Mouse (Mus musculus): ENCODE measurements around the gene Gas7. TPM values are rescaled to one million over a fixed set of nuclear protein-coding genes. Genes with fewer than 3 reads are reported as not detected.

Gas7 gene
- polyA plus RNA-seq, 1 experiment from 2014 or later, result 9.8 TPM

- no peak overlapping the region for H3K27ac ChIP-seq
- H3K4me2 ChIP-seq (replicated peaks), result no peak overlapping the region
- no peaks in the 10 kb centered on the region for H3K9me3 ChIP-seq
- H3K4me3 ChIP-seq, result no peak overlapping the region
- no peak overlapping the region for H3K9ac ChIP-seq
- peaks cover 7% of the 10 kb centered on the region for H3K4me1 ChIP-seq
- ATAC-seq (ENCODE audit: low FRiP score, low read depth), result no peak
- WGBS, result 97% methylated on average over 6 of the region's 6 CpGs
- no peaks in the 10 kb centered on the region for H3K36me3 ChIP-seq
- no peaks in the 10 kb centered on the region for H3K27me3 ChIP-seq
Measured at GRCm38 (mm10) chr11:67670031-67670430, 214.8 kb downstream of the Gas7 start.

DNA sequence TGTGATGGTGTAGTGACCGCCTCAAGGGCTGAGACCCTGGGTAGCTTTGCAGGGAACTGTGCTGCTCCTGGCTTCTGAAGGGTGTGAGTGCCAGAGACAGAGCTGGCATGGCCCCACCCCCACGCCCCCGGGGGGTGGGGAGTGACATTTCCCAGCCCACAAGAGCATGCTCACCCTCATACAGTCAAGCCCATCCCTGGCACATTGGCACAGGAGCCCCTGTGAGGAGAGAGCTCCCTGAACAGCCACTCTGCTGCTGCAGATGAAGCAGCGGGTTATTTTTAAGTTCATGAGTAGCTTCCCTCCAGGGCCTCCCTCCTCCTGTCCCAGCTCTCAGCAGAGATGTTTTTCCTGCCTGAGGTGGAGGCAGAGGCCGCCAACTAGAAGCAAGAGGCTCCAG lies 216.9 kb downstream of the Gas7 start:
- Histone ChIP-seq H3K27ac (no peak overlapping the region), H3K9me3 (no peaks in the 10 kb centered on the region), H3K36me3 (no peaks in the 10 kb centered on the region), H3K4me2 (replicated peaks) (no peak overlapping the region), H3K4me1 (peaks cover 7% of the 10 kb centered on the region), H3K4me3 (no peak overlapping the region), H3K27me3 (no peaks in the 10 kb centered on the region), H3K9ac (no peak overlapping the region)
- no peak for ATAC-seq (ENCODE audit: low FRiP score, low read depth)
- 76% methylated on average over 5 of the region's 5 CpGs for WGBS

- H3K4me1 ChIP-seq, result no peaks in the 10 kb centered on the region
- no peak overlapping the region for H3K27ac ChIP-seq
- ATAC-seq (ENCODE audit: low FRiP score, low read depth), result peak; percentile 67; the same call in 1 of the 2 replicates
- no peaks in the 10 kb centered on the region for H3K27me3 ChIP-seq
- H3K9ac ChIP-seq, result no peak overlapping the region
- H3K4me2 ChIP-seq (replicated peaks), result no peak overlapping the region
- H3K36me3 ChIP-seq, result no peaks in the 10 kb centered on the region
- 61% methylated on average over 12 of the region's 12 CpGs for WGBS
- no peaks in the 10 kb centered on the region for H3K9me3 ChIP-seq
- no peak overlapping the region for H3K4me3 ChIP-seq
Measured at GRCm38 (mm10) chr11:67675562-67676540, 220.6 kb downstream of the Gas7 start.

DNA sequence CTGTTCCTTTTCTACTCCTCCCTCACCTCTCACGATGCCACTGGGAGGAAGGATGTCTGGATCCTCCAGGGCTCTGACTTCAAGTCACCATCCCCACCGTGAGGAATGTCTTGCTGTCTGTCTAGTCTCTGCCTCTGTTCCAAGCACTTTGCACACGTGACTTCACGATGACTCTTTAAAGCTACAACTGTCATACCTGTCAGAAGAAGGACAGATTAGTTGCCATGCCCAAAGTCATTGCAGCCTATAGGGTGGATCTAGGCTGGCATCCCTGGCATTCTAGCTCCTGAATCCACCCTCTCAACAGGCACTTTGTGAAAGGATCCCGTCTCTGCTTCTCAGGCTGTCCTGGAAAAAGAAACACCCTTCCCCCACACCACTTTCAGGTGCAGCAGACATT lies 224.1 kb downstream of the Gas7 start:
- Histone ChIP-seq H3K4me1 (no peaks in the 10 kb centered on the region), H3K27me3 (no peaks in the 10 kb centered on the region), H3K27ac (no peak overlapping the region), H3K36me3 (no peaks in the 10 kb centered on the region), H3K9ac (no peak overlapping the region), H3K9me3 (no peaks in the 10 kb centered on the region), H3K4me2 (replicated peaks) (no peak overlapping the region), H3K4me3 (no peak overlapping the region)
- no peak for ATAC-seq (ENCODE audit: low FRiP score, low read depth)
- WGBS, result 69% methylated on average over 5 of the region's 5 CpGs

DNA sequence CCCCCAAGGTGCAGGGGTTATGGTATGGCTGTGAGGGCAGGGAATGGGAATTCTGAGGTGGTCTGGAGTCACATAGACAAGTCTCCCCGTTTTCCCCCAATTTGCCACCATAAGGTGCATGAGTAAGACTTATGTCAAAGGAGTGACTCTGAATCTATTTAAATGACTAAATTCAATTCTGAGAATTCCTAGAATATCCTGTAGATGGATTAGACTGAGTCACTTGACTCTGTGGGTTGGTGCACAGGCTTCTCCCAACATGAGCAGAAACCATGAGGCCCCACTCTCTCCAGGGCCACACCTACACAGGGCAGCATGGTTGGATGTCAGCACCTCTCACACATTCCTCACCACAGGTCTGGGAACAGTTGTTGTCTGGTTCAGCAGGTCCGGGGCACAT lies 224.7 kb downstream of the Gas7 start:
- no peaks in the 10 kb centered on the region for H3K27me3 ChIP-seq
- WGBS, result 82% methylated on average over 2 of the region's 2 CpGs
- H3K4me1 ChIP-seq, result no peaks in the 10 kb centered on the region
- no peak overlapping the region for H3K4me2 ChIP-seq (replicated peaks)
- H3K4me3 ChIP-seq, result no peak overlapping the region
- H3K9me3 ChIP-seq, result no peaks in the 10 kb centered on the region
- no peak overlapping the region for H3K9ac ChIP-seq
- no peak for ATAC-seq (ENCODE audit: low FRiP score, low read depth)
- H3K27ac ChIP-seq, result no peak overlapping the region
- no peaks in the 10 kb centered on the region for H3K36me3 ChIP-seq

DNA sequence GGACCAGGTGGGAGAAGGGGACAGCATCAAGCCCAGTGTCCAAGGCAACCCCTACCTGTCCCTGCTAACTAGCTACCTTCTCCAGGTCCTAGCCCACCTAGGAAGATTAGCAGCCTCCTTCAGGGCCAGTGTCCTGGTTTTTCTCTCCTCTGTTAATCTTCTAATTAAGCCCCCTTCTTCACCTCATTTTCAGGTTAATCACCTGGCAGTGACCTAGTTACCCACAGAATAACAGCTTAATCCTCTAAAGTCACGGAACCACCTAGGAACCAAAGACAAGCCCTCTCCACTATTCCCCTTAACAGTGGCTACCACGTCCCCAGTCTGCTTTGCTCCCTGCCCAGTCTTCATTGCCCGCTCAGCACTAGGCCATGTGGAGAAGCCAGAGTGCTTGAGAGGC lies 226.6 kb downstream of the Gas7 start:
- H3K4me3 ChIP-seq, result no peak overlapping the region
- 74% methylated on average over 3 of the region's 3 CpGs for WGBS

GRCm38 (mm10) chr11:67686109-67686508 lies 230.9 kb downstream of the Gas7 start:
- Histone ChIP-seq H3K27ac (no peak overlapping the region), H3K4me2 (replicated peaks) (no peak overlapping the region), H3K9ac (no peak overlapping the region), H3K4me3 (no peak overlapping the region), H3K27me3 (no peaks in the 10 kb centered on the region), H3K4me1 (no peaks in the 10 kb centered on the region), H3K9me3 (no peaks in the 10 kb centered on the region), H3K36me3 (no peaks in the 10 kb centered on the region)
- ATAC-seq (ENCODE audit: low FRiP score, low read depth), result no peak
- WGBS, result 80% methylated on average over 2 of the region's 2 CpGs

More for the DNA sequence above, 226.6 kb downstream of the Gas7 start:
- Histone ChIP-seq H3K9ac (no peak overlapping the region), H3K27me3 (no peaks in the 10 kb centered on the region), H3K4me2 (replicated peaks) (no peak overlapping the region), H3K4me1 (no peaks in the 10 kb centered on the region), H3K27ac (no peak overlapping the region), H3K36me3 (no peaks in the 10 kb centered on the region), H3K9me3 (no peaks in the 10 kb centered on the region)
- ATAC-seq (ENCODE audit: low FRiP score, low read depth), result no peak

- Histone ChIP-seq H3K9me3 (no peaks in the 10 kb centered on the region), H3K9ac (no peak within 1 kb of the TSS), H3K4me1 (no peaks in the 10 kb centered on the region), H3K27me3 (0 out of 2 replicates have a peak, but pooled peaks cover 2% of the 10 kb centered on the region), H3K36me3 (no peaks in the 10 kb centered on the region), H3K4me3 (no peak within 1 kb of the TSS), H3K27ac (no peak within 1 kb of the TSS), H3K4me2 (replicated peaks) (no peak within 1 kb of the TSS)
- 73% methylated on average over 7 of the region's 7 CpGs for WGBS
- no peak for ATAC-seq (ENCODE audit: low FRiP score, low read depth)
Measured at GRCm38 (mm10) chr11:67694703-67695376, 239.6 kb downstream of the Gas7 start, which contains the start of gene Rcvrn. TSS of gene Rcvrn (plus strand) at chr11:67695326.

DNA sequence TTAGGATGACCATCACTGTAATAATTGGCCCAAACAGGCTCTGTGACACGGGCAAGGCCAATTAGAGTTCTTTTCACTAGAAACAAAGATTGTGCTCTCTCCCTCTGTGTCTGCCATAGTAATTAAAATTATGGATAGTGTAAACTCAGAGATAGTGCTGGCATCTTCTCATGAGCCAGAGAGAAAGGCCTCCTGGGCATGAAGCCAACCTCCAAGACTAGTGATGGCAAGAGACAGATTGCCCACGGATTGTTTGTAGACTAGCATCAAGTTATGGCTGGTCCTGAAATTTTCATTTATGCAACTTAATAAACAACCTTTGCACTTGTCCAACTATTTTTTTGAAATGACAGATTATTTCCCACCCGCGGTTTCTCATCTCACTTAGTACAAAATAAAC lies 257.7 kb downstream of the Gas7 start:
- ATAC-seq (ENCODE audit: low FRiP score, low read depth), result no peak
- Histone ChIP-seq H3K27me3 (no peaks in the 10 kb centered on the region), H3K4me1 (no peaks in the 10 kb centered on the region), H3K9me3 (no peaks in the 10 kb centered on the region), H3K4me3 (no peak overlapping the region), H3K36me3 (no peaks in the 10 kb centered on the region), H3K27ac (no peak overlapping the region), H3K9ac (no peak overlapping the region), H3K4me2 (replicated peaks) (no peak overlapping the region)
- 88% methylated on average over 4 of the region's 4 CpGs for WGBS

- WGBS, result 88% methylated on average over 4 of the region's 4 CpGs
Measured at GRCm38 (mm10) chr11:67715382-67715781, 260.1 kb downstream of the Gas7 start.

GRCm38 (mm10) chr11:67721485-67721884 lies 266.2 kb downstream of the Gas7 start:
- ATAC-seq (ENCODE audit: low FRiP score, low read depth), result no peak
- Histone ChIP-seq H3K36me3 (no peaks in the 10 kb centered on the region), H3K4me3 (no peak overlapping the region), H3K9ac (no peak overlapping the region), H3K27me3 (no peaks in the 10 kb centered on the region), H3K4me2 (replicated peaks) (no peak overlapping the region), H3K27ac (no peak overlapping the region), H3K9me3 (no peaks in the 10 kb centered on the region), H3K4me1 (no peaks in the 10 kb centered on the region)
- WGBS, result 95% methylated on average over 5 of the region's 5 CpGs

More at GRCm38 (mm10) chr11:67715382-67715781, 260.1 kb downstream of the Gas7 start:
- Histone ChIP-seq H3K36me3 (no peaks in the 10 kb centered on the region), H3K27me3 (no peaks in the 10 kb centered on the region), H3K4me3 (no peak overlapping the region), H3K9ac (no peak overlapping the region), H3K4me1 (no peaks in the 10 kb centered on the region), H3K9me3 (no peaks in the 10 kb centered on the region), H3K27ac (no peak overlapping the region), H3K4me2 (replicated peaks) (no peak overlapping the region)
- no peak for ATAC-seq (ENCODE audit: low FRiP score, low read depth)

DNA sequence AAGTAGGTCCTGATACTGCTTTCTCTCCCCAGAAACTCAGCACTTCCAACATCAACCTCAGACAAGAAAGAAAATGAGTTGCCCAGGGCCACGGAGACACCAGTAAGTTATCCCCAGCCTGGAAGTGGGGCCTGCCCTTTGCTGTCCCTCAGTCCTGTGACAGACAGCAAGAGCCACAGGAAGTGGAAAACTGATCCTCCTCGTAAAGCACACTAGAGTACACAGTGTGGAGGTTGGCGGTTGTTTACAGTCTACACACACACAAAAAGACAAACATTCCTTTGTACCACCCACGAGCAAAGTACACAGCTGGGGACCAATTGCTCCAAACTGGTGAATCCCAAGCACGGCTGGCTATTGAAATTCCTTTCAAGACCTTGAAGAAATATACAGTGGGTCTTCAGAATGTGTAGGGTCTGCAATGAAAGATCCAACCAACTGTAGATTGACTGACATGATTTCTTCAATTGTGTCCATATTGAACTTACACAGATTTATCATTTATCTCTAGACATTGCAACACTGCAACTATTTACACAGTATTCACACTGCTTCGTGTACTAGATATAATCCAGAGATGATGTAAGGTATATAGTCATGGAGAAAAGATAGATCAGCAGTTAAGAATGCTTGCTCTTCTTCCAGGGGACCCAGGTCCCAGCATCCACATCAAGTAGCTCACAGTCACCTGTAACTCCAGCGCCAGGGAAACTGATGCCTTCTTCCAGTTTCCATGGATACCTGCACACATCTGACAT lies 267.3 kb downstream of the Gas7 start:
- Histone ChIP-seq H3K27me3 (no peaks in the 10 kb centered on the region), H3K9ac (no peak overlapping the region), H3K9me3 (no peaks in the 10 kb centered on the region), H3K4me2 (replicated peaks) (no peak overlapping the region), H3K36me3 (no peaks in the 10 kb centered on the region), H3K4me1 (no peaks in the 10 kb centered on the region; the same call in 1 of the 2 replicates), H3K27ac (no peak overlapping the region), H3K4me3 (no peak overlapping the region)
- ATAC-seq (ENCODE audit: low FRiP score, low read depth), result no peak
- WGBS, result 61% methylated on average over 7 of the region's 7 CpGs
